Mouse (Mus musculus) gastrocnemius, postnatal 14 days (tissue): ENCODE data around the gene Rnf168. TPM values are rescaled to one million over a fixed set of nuclear protein-coding genes. Genes with fewer than 3 reads are reported as not detected.
A peak's percentile ranks its signal among the peaks of the same experiment; 100 is the strongest.
"Not testable (repeated sequence)": the region's sequence is repeated elsewhere in the genome, so short reads cannot be mapped to it uniquely, and the experiment has no call there.

Source experiments
- DNase-seq: peaks from one replicate; pipeline ENCODE4 v3.0.0; 2021; ENCODE audit warnings: mixed read lengths
- intact Hi-C: fragments of 180-260 bp; cut with DNase I; formaldehyde crosslinking; loops from one replicate; pipeline ENCODE4 v1.15.1; 2025; ENCODE audit warnings: low total_unique reads
- long read RNA-seq, 2 experiments: library from polyadenylated mRNA; stranded (forward); transcript quantifications; one replicate each; pipeline ENCODE4 v2.0.0; 2021
- total RNA-seq, 2 experiments: library from RNA; stranded (reverse); gene quantifications; 2 replicates each; pipeline ENCODE4 v1.2.3; 2021

Gene Rnf168
- total RNA-seq: 10 to 100 TPM; 10.4 to 11.0 TPM
- long read RNA-seq, experiment 1: 0 reads
- long read RNA-seq, experiment 2: 0 reads

GRCm38 (mm10) chr16:32277308-32278256 is at the start of gene Rnf168:
Rnf168 (plus strand) TSS chr16:32277459.
- intact Hi-C loops: no loop called here
- peak; percentile 92 for DNase-seq

GRCm38 (mm10) chr16:32232050-32232449 is 45.2 kb upstream of the Rnf168 start:
- DNase-seq, intact Hi-C loops: not testable (repeated sequence)

DNA sequence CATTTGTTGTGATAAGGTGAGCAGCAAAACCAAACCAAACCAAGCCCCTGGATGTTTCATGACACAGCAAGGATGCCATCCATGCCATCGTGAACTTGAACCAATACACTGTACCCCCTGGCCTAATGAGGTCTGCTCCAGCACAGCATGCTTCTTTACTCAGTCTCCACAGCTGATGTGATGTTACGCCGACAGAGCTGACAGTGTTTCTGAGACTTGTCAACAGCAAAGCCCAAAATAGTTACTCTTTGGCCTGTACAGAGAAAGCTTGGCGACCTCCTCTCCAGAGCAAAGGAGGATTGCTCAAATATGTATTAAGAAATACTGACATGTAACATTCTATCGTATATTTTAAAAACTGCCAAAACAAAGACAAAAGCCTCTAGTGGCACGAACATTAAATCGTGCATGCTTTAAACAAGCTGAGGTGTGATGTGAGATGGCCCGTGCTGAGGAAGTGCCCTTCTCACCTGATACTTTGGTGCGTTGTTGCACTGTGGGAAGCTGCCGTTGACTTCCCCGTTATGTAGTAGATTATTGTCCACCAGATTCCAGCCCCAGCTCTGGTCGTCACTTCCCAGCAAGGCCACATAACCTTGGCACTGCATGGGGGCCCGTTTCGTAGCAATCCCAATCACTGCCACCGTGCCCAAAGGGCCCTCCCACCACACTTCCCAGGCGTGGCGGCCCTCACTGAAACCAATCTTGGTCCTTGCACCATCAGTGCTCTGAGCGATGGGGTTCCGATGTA is 39.2 kb upstream of the Rnf168 start:
- DNase-seq: no peak
- intact Hi-C loops: no loop called here

- DNase-seq: no peak
- intact Hi-C loops: no loop called here
These were observed 37.6 kb upstream of the Rnf168 start for GRCm38 (mm10) chr16:32239428-32240312.

DNA sequence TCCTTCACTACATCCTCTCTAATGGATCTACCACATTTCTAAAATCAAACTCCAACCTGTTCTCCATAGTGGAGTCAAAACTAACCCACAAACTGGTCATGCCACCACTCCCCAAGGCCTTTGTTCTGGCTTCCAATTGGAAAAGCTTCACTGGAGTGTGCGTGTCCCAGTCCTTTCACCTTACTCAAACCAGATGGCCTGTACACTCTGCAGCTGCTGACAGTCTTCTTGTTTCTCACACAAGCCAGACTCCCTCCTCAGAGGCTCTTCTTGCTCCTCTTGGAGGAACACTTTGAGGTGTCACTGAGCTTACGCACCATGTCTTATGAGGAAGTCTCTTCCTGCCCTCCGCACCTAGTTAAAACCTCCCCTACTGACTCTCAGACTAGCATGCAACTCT is 33.4 kb upstream of the Rnf168 start:
- intact Hi-C loops: no loop called here
- no peak for DNase-seq

DNA sequence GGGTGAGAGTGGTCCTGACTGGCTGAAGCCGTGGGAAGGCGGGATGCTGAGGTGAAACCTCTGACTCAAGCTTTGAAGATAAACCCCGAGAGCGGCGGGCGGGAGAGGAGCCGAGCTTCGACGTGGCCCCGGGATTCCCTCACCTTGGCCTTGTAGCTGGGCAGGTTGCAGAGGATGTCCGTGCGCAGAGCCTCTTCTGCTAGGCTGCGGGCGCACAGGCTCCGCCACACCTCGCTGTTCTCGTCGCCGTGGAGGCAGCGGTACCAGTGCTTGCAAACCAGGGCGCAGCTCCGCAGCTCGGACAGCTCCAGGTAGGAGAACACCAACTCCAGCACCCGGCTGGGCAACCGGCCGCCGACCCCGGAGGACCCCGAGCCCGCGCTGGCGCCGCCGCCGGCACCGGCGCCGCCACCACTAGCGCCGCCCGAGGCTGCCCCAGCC is 30.9 kb upstream of the Rnf168 start:
- intact Hi-C loops: no loop called here
- DNase-seq: no peak

DNA sequence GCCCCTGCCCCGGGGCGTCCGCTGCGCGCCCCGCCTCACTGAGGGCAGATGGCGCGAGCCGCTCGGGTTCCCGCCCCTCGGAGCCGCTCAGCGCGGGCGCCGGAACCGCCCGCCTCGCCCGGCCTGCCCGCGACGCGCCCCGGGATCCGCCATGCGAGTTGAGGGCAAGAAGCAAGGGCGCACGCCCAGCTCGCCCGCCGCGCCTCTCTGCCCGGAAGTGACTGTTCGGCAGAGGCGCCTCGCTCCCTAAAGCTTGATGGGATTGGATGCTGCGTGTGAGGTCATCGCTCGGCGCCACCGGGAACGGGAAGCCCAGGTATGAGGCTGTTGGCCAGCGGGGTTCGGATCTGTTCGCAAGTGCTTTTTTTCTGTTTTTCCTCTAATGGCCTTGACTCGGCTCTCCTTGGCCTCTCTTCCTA is 30.3 kb upstream of the Rnf168 start, which contains the start of the genes Fbxo45 and Wdr53:
TSS of gene Fbxo45 (minus strand) at position 207 of the 419 bp plus-strand sequence.
TSS of gene Wdr53 (plus strand) at position 276 of the 419 bp plus-strand sequence.
- intact Hi-C loops: no loop called here
- peak; percentile 98 for DNase-seq

- DNase-seq, intact Hi-C loops: not testable (repeated sequence)
These were observed 13.0 kb upstream of the Rnf168 start for GRCm38 (mm10) chr16:32264225-32264624.

DNA sequence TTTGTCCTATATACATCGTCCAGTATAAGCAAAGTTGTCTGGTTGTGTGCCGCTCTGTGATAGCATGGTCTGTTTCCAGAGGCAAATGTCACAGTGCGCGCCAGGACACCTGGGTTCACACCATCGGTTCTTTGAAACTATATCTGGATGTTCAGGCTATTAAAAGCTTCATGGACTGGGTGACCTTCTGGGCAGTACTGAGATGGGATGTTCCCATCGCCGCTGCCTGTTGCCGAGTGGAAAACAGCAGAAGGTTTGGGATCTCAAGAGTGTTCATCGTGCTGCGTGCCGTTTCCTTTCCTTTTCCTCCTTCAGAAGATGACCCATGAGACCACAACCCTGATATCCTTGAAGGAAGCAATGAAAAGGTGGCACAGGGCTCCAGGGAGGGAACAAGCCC is 6.0 kb upstream of the Rnf168 start, which contains the start of gene Smco1:
TSS of gene Smco1 (plus strand) at position 178 of the 400 bp plus-strand sequence.
- peak; percentile 30 for DNase-seq
- intact Hi-C loops: no loop called here

GRCm38 (mm10) chr16:32273338-32273737 is 3.9 kb upstream of the Rnf168 start:
- DNase-seq: no peak
- intact Hi-C loops: no loop called here

DNA sequence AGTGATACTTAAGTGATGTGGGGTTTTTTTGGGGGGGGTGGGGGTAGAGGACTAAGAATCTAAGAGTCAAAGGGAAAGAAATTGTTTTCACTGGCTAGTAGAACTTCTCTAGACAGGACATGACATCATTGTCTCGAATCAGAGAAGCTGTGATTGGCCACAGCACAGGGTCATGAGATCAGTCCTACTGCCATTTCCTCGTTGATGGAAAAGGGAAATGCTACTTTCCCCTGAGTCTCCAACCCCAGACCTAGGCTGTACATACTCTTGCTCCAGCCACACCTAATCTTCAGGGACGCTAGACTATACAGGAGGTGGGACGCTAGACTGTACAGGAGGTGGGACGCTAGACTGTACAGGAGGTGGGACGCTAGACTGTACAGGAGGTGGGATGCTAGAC is 2.2 kb upstream of the Rnf168 start:
- intact Hi-C loops: no loop called here
- DNase-seq: no peak

DNA sequence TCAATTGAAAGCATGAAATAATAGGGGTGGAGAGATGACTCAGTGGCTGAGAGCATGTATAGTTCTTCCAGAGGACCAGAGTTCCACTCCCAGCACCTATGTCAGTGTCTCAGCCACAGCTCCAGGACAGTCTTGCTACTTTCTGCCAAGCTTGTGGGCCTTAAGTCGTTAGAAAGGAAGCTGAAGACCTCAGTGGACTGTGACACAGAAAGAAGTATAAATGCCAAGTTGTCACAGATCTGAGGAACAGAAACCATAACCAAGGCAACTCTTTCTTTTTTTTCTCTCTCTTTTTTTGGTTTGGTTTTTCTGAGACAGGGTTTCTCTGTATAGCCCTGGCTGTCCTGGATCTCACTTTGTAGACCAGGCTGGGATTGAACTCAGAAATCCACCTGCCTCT is 1.4 kb upstream of the Rnf168 start:
- no peak for DNase-seq
- intact Hi-C loops: no loop called here

DNA sequence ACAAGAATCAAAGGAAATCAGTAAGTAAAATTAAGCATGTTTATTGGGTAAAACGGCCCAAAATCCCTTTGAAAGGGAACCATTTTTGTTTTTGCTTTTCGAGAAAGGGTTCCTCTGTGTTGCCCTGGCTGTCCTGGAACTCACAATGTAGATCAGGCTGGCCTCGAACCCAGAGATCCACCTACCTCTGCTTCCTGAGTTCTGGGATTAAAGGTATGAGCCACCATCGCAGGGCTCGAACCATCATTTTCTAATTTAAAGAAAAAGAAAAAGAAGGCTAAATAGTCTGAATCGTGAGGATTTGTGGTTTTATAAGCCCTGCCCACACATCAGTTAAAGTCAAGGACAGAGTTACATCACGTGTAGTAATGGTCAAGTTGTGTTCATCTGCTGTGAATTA is 1.1 kb downstream of the Rnf168 start:
- intact Hi-C loops: no loop called here

DNA sequence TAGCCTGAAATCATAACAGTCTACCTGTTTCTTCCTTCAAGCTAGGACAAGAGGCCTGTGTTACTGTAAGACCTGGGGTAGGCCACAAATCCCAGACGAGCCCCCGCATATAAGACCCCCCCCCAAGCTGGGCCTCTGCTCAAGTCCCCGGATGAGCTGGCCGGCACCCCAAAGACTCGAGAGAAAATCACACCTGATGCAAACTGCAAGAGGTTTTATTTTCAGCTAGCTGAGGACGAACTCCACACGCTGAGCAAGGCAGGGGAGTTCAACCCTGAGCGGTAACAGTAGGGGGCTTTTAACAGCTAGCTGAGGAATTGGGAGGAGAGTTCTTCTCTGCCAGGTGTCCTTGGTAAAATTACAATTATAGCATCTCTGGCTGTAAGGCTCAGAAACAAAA is 3.0 kb downstream of the Rnf168 start:
- intact Hi-C loops: no loop called here

More for the DNA sequence above, 1.1 kb downstream of the Rnf168 start:
- no peak for DNase-seq

DNA sequence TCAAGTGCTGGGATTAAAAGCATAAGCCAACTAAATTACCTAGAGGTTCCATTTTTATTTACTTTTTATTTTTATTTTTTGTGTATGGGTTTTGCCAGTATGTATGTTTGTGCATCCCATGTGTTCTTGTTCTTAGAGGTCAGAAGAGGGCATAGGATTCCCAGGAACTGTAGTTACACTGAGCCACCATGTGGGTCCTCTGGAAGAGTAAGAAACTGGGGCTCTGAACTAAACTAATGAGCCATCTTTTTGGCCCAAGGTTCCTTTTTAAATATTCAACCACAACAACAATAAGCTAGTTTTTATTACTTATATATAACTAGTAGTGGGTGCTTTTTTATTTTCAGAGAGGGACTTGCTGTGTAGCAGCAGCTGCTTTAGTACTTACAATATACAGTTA is 5.3 kb downstream of the Rnf168 start:
- DNase-seq: no peak
- intact Hi-C loops: no loop called here

More for the DNA sequence above, 3.0 kb downstream of the Rnf168 start:
- no peak for DNase-seq

GRCm38 (mm10) chr16:32291821-32292220 is 14.6 kb downstream of the Rnf168 start:
- intact Hi-C loops: no loop called here

DNA sequence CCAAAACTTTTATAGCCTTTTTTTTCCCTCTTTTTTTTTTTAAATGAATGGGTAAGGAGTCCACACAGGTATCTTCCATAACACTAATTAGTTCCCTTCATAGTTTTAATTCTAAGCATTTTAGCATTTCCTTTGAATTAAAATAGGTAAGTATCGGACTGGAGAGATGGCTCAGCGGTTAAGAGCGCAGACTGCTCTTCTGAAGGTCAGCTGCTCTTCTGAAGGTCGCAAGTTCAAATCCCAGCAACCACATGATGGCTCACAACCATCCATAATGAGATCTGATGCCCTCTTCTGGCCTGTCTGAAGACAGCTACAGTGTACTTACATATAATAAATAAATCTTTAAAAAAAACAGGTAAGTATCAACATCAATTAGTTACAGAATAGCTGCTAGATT is 22.4 kb downstream of the Rnf168 start:
- intact Hi-C loops, DNase-seq: not testable (repeated sequence)

More at GRCm38 (mm10) chr16:32291821-32292220, 14.6 kb downstream of the Rnf168 start:
- DNase-seq: no peak

GRCm38 (mm10) chr16:32303046-32303445 is 25.8 kb downstream of the Rnf168 start:
- DNase-seq: no peak
- intact Hi-C loops: no loop called here

- intact Hi-C loops: no loop called here
These were observed 26.6 kb downstream of the Rnf168 start for GRCm38 (mm10) chr16:32303886-32304285.

More at GRCm38 (mm10) chr16:32303886-32304285, 26.6 kb downstream of the Rnf168 start:
- no peak for DNase-seq
